Mouse (Mus musculus): ENCODE results near the gene Fam19a5.

Gene Fam19a5

DNA sequence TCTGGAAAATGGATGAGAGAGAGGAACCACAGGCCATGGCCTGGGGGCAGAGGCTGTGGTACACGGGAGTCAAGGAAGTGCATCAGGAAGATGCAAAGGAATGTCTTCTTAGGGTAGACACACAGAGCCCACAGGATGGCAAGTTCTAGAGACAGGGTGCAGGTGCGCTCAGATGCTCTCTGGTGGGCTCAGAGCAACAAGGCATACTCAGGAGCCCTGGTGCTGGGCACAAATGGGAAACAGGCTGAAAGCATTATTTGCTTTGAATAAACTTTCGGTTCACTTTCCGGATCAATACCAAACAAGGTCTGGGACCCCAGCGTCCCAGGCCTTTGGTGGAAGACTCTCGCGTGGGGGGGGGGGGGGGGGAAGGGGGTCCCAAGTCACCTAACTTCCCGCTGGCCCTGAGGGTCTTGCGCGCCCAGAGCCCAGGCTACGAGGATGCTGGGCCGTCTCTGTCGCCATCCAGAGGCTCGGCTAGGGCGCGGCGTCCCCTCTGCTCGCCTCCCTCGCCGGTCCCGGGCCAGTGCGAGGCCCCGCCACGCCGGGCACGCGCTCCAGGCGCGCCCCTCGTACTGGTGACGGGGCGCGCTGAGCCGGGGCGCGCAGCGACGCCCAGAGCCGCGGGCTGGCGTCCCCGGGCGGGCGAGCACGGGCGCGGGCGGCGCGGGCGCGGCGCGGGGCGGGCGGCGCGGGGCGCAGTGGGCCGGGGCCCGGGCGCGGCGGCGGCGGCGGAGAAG lies at the start of gene Fam19a5:
Fam19a5 (plus strand) TSS at position 701 of the 740 bp plus-strand sequence.
- peak; percentile 79 for DNase-seq (ENCODE audit: low spot score)

DNA sequence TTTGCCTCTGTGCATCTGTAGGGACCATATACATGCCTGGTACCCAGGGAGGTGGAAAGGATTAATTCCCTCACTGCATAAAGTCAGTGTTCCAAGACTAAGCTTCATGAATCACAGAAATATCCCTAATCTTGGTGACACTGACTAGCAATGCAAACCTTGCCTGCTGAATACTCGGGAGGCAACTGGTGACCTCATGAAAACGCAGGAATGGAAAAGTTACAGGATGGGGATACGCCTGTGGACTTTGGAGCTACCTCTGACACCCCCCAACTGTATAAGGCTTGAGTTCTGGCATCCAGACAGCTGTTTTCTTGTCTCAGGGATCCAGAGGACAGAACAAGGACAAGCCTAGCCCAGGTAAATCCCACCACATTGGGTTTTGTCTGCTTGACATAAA lies 42.4 kb upstream of the Fam19a5 start:
- DNase-seq (ENCODE audit: low spot score): no peak

DNA sequence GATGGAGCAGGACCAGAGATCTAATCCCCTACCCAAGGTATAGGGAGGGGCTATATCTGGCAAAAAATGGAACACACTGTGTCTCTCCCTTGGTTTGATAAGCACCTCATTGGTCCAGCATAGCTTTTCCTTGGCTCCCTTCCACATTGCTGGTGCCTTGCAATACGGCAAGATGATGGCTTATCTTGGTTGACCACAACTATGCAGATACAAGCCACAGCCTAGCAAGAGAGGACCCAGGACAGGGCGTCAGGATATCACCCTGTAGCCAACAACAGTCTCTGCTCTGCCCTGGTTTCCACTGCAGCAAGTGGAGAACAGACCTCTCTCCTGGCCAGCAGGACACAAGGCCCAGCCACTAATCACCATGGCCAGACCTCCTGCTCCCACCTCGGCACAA lies 36.8 kb upstream of the Fam19a5 start:
- DNase-seq (ENCODE audit: low spot score): no peak

DNA sequence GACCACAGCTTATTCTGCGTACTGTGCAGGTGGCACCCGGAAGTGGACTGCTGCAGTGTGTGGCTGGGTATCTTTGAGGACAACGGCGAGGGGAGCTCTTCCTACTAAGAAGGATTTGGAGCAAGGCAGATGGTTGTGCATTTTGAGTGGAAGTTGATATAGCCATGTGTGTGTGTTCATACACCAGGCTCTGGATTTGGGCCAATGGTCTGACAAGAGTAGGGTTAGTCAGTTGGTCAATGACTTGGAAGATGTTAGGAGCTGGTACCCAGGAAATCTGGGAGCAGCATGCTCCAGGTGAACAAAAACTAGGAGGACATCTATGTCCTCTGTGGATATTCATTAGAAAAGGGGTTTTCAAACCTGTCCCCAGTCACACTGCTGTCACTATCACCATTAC lies 33.2 kb upstream of the Fam19a5 start:
- DNase-seq (ENCODE audit: low spot score): no peak

DNA sequence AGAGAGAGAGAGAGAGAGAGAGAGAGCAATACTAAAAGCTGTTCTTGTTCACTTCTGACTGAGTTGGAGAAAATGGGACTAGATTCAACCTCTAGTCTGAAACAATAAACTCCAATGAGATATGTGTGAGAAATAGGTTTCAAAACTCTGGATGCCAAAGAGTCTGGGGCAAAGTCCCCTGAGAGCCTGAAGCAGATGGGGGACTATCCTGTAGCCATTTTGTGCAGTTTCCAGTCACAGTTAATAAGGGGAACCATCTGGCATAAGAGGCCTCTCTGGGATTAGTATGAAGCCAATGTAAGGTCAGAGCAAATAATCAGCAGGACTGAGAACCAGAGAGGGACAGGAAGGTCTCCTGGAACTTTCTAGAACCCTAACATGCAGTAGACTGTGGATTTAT lies 25.9 kb upstream of the Fam19a5 start:
- no peak for DNase-seq (ENCODE audit: low spot score)

- DNase-seq (ENCODE audit: low spot score): no peak
Measured at GRCm38 (mm10) chr15:87529271-87529670, 14.8 kb upstream of the Fam19a5 start.

GRCm38 (mm10) chr15:87541656-87542055 lies 2.4 kb upstream of the Fam19a5 start:
- DNase-seq (ENCODE audit: low spot score): no peak

DNA sequence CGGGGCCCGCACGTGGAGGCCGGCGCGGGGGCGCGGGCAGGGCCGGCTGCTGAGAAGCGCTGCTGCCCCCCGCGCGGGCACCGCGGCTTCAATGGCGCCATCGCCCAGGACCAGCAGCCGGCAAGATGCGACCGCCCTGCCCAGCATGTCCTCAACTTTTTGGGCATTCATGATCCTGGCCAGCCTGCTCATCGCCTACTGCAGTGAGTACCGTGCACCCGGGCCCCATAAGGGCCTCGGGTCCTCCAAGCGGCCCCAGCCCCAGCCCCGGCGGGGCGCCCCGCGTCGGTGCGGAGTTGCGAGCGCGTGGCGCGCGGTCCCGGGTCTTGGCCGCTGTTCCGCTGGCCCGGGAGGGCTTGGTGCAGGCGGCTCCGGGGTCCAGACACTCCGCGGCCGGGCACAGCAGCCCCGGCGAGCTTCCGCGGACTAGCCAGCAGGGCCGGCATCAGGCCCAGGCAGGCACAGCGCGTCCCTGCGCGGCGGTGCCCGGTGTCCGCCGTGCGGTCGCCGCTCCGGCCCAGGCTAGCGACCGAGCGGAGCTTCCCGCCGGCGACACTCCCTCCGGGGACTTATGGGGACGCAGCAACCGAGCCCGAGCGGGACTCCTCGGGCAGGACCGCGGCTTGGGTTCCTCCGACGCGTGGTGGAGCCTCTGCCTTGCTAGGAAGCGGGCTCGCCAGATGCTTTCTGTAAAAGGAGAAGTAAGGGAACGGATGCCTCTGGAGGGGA lies 466 bp downstream of the Fam19a5 start:
- peak; percentile 52 for DNase-seq (ENCODE audit: low spot score)

GRCm38 (mm10) chr15:87545130-87545642 lies 1.1 kb downstream of the Fam19a5 start:
- no peak for DNase-seq (ENCODE audit: low spot score)

GRCm38 (mm10) chr15:87545731-87546360 lies 1.7 kb downstream of the Fam19a5 start:
- DNase-seq (ENCODE audit: low spot score): no peak

DNA sequence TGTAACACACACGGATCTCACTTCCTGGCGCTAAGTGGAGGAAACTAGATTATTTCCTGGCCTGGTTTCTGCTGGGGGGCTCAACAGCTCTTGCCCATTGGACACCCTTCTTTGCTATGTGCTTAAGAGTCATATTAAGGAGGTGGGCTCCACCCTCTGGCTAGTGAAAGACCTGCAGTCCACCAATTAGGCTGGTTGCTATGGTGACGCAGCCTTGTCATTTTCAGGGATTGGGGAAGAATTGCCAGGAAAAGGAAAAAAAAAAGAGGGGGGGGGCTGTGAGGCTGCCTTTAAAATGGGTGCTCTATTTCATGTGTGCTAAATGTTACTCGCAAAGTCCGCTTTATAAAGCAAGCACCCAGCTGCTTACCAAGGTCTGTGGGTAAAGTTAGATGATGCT lies 2.9 kb downstream of the Fam19a5 start:
- DNase-seq (ENCODE audit: low spot score): peak; percentile 81

DNA sequence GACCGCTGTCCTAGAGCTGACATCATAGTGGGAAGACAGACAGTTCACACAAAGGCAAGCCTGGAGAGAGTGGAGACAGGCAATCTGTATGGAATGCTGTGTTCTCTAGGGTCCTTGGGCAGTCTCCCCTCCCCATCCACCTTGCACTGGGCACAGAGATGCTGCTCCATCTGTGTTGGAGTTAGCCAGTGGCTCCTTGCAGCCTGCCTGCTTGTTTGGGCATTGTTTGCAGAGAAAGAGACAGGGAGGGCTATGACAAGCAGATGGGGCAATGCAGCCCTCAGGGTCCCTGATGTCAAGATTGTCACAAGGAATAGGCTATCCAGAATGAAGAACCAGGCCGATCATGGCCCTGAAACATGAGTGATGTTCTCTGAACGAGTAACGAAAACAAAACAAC lies 5.6 kb downstream of the Fam19a5 start:
- DNase-seq (ENCODE audit: low spot score): no peak

DNA sequence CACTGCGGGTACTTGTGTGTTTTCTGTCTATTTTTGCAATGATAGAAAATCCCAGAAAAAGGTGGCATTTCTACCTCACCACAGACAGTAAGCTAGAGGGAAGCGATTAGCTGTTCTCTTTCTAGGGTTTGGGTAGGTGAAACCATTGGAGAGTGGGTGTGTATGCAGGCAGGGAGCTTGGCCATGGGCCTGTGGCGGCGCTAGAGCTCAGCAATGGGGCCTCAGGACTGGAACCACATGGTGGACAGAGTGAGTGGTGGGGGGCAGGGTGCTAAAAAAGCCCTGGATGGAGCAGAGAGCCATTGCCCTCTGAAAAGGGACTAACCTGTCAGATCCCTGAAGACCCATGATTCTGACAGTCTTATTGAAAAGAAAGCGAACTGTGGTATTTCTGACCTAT lies 6.7 kb downstream of the Fam19a5 start:
- no peak for DNase-seq (ENCODE audit: low spot score)

DNA sequence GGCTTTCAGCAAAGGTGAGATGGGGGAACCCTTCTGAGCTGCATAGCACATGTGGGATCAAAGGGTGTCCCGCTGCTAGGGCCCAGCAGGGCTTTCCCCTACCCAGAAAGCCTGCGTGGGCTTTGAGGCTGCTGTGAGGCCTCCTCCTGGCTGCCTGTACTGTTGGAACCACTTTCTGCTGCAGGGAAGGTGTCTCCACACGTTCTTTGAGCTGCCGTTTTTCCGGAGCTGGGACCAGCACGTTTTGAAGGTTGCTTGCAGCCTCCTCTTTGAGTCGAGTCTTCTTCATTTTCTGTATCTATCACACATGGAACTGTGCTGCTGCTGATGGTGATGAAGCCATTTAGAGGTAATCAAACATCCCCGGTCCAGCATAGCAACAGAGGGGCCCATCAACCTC lies 7.5 kb downstream of the Fam19a5 start:
- no peak for DNase-seq (ENCODE audit: low spot score)

GRCm38 (mm10) chr15:87555811-87556210 lies 11.7 kb downstream of the Fam19a5 start:
- DNase-seq (ENCODE audit: low spot score): no peak

DNA sequence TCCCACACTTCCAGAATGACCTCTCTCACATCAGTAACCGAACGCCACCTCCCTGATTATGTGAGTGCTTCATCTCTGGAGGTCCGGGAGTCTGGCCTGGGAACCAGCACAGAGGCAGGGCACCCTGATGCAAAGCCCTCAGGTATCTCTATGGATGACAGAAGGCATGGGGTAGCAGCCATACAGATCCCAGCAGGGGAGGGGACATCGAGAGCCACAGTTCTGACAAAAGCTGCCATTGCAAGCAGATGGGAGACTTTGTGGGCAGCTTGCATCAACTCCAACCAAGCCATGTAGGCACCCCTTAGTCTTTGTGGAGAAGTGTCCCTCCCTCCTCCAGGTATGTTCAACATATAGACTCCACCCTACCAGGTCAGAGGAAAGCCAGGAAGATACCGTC lies 20.2 kb downstream of the Fam19a5 start:
- DNase-seq (ENCODE audit: low spot score): no peak

GRCm38 (mm10) chr15:87566040-87566929 lies 22.2 kb downstream of the Fam19a5 start:
- peak; percentile 63 for DNase-seq (ENCODE audit: low spot score)

GRCm38 (mm10) chr15:87570182-87570581 lies 26.1 kb downstream of the Fam19a5 start:
- no peak for DNase-seq (ENCODE audit: low spot score)

DNA sequence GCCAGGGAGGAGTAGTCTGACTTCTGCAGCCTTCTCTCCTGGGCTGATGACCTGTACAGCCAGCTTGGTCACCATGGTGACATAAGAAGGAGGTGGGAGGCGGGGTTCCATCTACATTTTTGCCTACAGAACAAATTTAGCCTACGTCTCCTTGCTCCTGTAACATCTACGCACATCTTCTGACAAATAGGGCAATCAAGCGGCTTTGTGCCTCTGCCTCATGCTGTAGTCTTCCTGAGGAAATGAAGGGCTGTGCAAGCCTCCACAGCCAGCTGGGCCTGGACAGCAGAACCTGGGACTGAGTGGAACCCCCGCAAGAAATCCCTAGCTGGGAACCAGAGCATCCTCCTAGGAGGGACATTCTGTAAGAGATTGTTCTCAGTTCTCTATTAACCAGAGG lies 35.8 kb downstream of the Fam19a5 start:
- no peak for DNase-seq (ENCODE audit: low spot score)

DNA sequence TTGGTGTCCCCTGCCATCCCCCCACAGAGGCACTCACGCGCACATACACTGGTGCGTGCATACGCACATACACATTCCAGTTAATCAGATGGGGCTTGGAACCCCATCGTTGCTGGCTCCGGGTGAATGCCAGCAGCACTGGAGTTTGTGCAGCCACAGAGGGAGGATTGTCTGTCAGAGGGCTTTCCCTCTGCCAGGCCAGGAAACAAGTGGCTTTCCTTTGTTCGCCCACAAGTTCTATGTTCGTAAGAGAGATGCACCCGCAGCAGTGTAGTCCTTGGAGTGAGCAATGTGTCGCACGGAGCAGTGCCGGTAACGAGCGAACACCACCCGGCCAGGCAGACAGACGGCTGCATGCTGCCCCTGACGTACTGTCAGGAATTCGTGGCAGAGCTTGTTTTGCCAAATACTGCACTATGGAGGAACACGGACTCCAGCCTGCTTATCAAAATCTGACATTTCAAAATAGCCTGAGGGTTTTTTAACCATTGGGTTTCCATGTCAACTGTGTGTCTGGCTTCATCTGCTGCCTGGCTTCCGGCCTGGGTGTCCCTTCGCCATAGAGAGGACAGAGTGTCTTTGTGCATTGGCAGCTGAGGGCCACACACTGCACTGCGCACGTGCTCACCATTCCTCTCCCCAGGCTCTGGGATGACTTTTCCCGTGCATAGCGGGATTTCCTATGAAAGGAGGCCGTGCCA lies 40.0 kb downstream of the Fam19a5 start:
- peak; percentile 57 for DNase-seq (ENCODE audit: low spot score)

DNA sequence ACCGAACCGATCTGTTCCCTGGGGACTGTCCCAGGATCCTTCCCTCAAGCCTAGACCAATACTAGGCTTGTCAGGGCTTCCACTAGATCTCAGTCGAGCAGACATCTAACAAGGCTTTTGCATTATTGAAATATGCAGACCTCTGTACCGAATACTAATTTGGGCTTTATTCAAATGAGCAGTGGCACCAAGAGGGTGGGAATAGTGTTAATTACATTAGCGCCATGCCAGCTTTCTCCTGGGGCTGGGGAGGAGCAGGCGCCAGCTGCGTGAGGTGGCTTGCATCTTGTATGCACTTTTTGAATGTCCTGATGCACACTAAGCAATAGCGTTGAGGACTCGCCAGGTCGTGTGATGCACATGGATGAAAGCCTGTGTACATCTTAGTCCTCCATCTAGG lies 46.9 kb downstream of the Fam19a5 start:
- no peak for DNase-seq (ENCODE audit: low spot score)
